Mouse (Mus musculus) layer of hippocampus, postnatal 14 days (tissue): ENCODE results near the gene Zg16. TPM values are rescaled to one million over a fixed set of nuclear protein-coding genes. Genes with fewer than 3 reads are reported as not detected.

Experiments used
- DNase-seq, 2 experiments: peaks; one replicate each; pipeline ENCODE4 v3.0.0; 2021 to 2022; ENCODE audit warnings: low spot score in 2 of 2, mixed read lengths in 1 of 2
- microRNA-seq, 2 experiments: library from miRNA; unstranded; fragments of <30 nt; microRNA quantifications; one replicate each; pipeline ENCODE4 v1.2.0; 2021
- total RNA-seq, 2 experiments: library from RNA; stranded (reverse); gene quantifications; 2 replicates each; pipeline ENCODE4 v1.2.3; 2021

The Zg16 gene
- total RNA-seq, 2 experiments from 2014 or later: not detected

- DNase-seq: peak; percentile 75 to 80
These were observed 78.7 kb downstream of the Zg16 start for GRCm38 (mm10) chr7:127008239-127009019.

GRCm38 (mm10) chr7:127007313-127008024, 79.7 kb downstream of the Zg16 start:
- no peak for DNase-seq

GRCm38 (mm10) chr7:127004122-127004875, 82.8 kb downstream of the Zg16 start:
- no peak for DNase-seq

- no peak for DNase-seq
These were observed 83.5 kb downstream of the Zg16 start for GRCm38 (mm10) chr7:127003620-127004019.

Small RNA genes within 50 kb of the gene (microRNA-seq; reads per million reads assigned to microRNA genes)
- gene Gm44343: 0 reads per million in 2 experiments

Other genes starting within 250 kb of the Zg16 start
- gene Doc2a, start 239.9 kb downstream of the Zg16 start, total RNA-seq: 10 to 100 TPM; 22.8 to 25.8 TPM
- 10 to 100 TPM; 27.6 to 34.7 TPM for gene Hirip3, start 225.4 kb downstream of the Zg16 start, total RNA-seq
- gene Ino80e, start 225.0 kb downstream of the Zg16 start, total RNA-seq: 10 to 100 TPM; 46.1 to 50.1 TPM
- 100 to 1,000 TPM; 141 to 147 TPM for gene Taok2, start 202.6 kb downstream of the Zg16 start, total RNA-seq
- gene Tmem219, start 164.4 kb downstream of the Zg16 start, total RNA-seq: 10 to 100 TPM; 25.2 to 27.5 TPM
- 100 to 1,000 TPM; 140 to 145 TPM for gene Kctd13, start 158.4 kb downstream of the Zg16 start, total RNA-seq
- 10 to 100 TPM; 35.2 to 38.6 TPM for gene Asphd1, start 137.7 kb downstream of the Zg16 start, total RNA-seq
- gene Sez6l2, start 136.8 kb downstream of the Zg16 start, total RNA-seq: 100 to 1,000 TPM; 316 to 335 TPM
- gene Cdipt, start 111.4 kb downstream of the Zg16 start, total RNA-seq: 100 to 1,000 TPM; 159 to 165 TPM
- gene Cdiptos, start 111.2 kb downstream of the Zg16 start, total RNA-seq: under 1 TPM; 0.30 to 0.79 TPM
- gene Mvp, start 72.7 kb downstream of the Zg16 start, total RNA-seq: 1 to 10 TPM; 5.8 to 6.3 TPM
- 1 to 10 TPM in 1 of 2 experiments, not detected in 1; 2.0 TPM for gene Pagr1b, start 70.8 kb downstream of the Zg16 start, total RNA-seq
- 10 to 100 TPM; 21.2 to 27.3 TPM for gene Pagr1a, start 70.0 kb downstream of the Zg16 start, total RNA-seq
- gene Gm42742, start 66.2 kb downstream of the Zg16 start, total RNA-seq: 10 to 100 TPM; 34.0 to 35.5 TPM
- 100 to 1,000 TPM; 184 to 201 TPM for gene Prrt2, start 66.1 kb downstream of the Zg16 start, total RNA-seq
- gene Maz, start 60.3 kb downstream of the Zg16 start, total RNA-seq: 100 to 1,000 TPM; 270 to 285 TPM
- 10 to 100 TPM; 11.1 to 15.3 TPM for gene Kif22, start 44.9 kb downstream of the Zg16 start, total RNA-seq
- 1 to 10 TPM; 1.1 to 2.7 TPM for gene AI467606, start 4.0 kb upstream of the Zg16 start, total RNA-seq
- under 1 TPM; 0.19 to 0.76 TPM for gene Qprt, start 34.9 kb upstream of the Zg16 start, total RNA-seq
- gene Spn, start 50.5 kb upstream of the Zg16 start, total RNA-seq: under 1 TPM; 0.65 to 0.95 TPM
- gene Cd2bp2, start 108.7 kb upstream of the Zg16 start, total RNA-seq: 10 to 100 TPM; 75.1 to 77.0 TPM
- 10 to 100 TPM; 93.6 to 97.3 TPM for gene Tbc1d10b, start 121.1 kb upstream of the Zg16 start, total RNA-seq
- gene Mylpf, start 121.6 kb upstream of the Zg16 start, total RNA-seq: 1 to 10 TPM; 1.0 to 1.5 TPM
- gene Zfp553, start 145.7 kb upstream of the Zg16 start, total RNA-seq: 10 to 100 TPM; 17.8 to 18.1 TPM
- 1 to 10 TPM; 6.9 to 8.6 TPM for gene Sept1, start 145.8 kb upstream of the Zg16 start, total RNA-seq
- 10 to 100 TPM; 55.5 to 57.2 TPM for gene Zfp771, start 156.9 kb upstream of the Zg16 start, total RNA-seq
- 10 to 100 TPM; 27.9 to 31.1 TPM for gene Dctpp1, start 173.4 kb upstream of the Zg16 start, total RNA-seq
- gene Sephs2, start 186.7 kb upstream of the Zg16 start, total RNA-seq: 10 to 100 TPM; 47.4 to 50.6 TPM
- under 1 TPM; 0.32 to 0.57 TPM for gene Itgal, start 208.9 kb upstream of the Zg16 start, total RNA-seq